Mouse (Mus musculus) liver, embryonic 14.5 days (tissue): ENCODE results near the gene Tkfc.

Experiments used
- CTCF ChIP-seq: IDR thresholded peaks from 2 replicates; pipeline ENCODE4 v1.5.1; 2016; ENCODE audit warnings: antibody characterized with exemption, low read depth, control low read depth
- EP300 ChIP-seq: IDR thresholded peaks from 2 replicates; pipeline ENCODE4 v1.6.1; 2016; ENCODE audit warnings: antibody characterized with exemption, low read depth

DNA sequence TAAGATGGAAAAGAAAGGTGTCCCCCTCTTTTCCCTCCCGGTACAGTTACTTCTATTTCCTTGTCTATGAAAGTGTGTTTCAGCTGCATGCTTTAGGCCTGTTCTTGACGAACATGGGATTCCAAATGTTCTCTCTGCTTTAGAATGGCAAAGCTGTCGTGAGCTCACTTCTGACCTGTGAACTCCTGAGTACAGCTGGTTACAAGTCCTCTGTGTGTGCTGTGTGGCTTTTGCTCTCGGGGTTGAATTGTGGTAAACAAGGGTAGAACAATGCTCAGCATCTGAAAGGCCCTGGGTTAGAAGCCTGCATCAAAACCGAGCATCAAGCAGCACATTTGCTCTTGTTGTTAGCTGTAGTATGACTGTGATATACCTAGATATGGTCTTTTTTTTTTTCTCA lies 43.1 kb downstream of the Tkfc start:
- TF ChIP-seq CTCF: no peak
- no peak for TF ChIP-seq EP300
